12 mouse cellular contexts compared by ENCODE assay signal in the genomic region with DNA sequence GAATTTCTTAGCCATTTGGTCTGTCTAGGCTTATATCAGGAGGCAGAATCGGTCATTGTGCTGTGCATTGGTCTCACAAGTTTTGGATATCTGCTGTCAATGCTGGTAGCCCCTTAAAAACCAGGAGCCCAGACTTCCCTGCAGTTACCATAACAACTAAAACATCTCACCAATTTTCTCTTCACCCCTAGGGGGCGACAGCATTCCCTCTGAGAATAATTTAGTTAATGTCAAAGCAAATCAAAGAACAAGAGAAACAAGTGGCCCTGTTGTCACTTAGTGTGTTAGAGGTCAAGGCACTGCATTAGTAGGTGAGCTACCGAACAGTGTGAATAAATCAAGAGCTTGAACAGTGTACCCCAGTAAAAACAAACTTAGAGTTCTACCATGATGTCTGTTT. TPM values are rescaled to one million over a fixed set of nuclear protein-coding genes. Genes with fewer than 3 reads are reported as not detected.
DNase-seq lines count a peak whose midpoint lies in the region; ATAC-seq and TF ChIP-seq lines count a peak whose summit lies in the region.
"Had no signal": no experiment of that assay in that cellular context is flagged by ENCODE, and none has a peak within 500 bp of the region (broad histone marks: within the 10 kb centered on the region; RNA-seq: fewer than 3 reads in every experiment).

No protein-coding gene starts in this region.

- H3K4me3 ChIP-seq in hindbrain, embryonic 11.5 days (ENCODE audit: low read depth, low read length): no peak overlapping the region
- H3K4me3 ChIP-seq in hindbrain, embryonic 16.5 days (ENCODE audit: low read length): no peak overlapping the region
- H3K4me3 ChIP-seq in liver, postnatal 0 days (ENCODE audit: low read depth, low read length): no peak overlapping the region
- H3K4me3 ChIP-seq in liver, embryonic 11.5 days (ENCODE audit: low read depth, low read length): no peak overlapping the region
- H3K4me3 ChIP-seq: forebrain, embryonic 15.5 days; neural tube, embryonic 15.5 days had no signal

- TF ChIP-seq EP300 in liver, postnatal 0 days (IDR thresholded peaks at IDR 0.05; ENCODE audit: low read depth): no peak

- no peaks in the 10 kb centered on the region for H3K4me1 ChIP-seq in hindbrain, embryonic 11.5 days (replicated peaks; ENCODE audit: control insufficient read depth, insufficient read depth, low read length)
- H3K4me1 ChIP-seq in hindbrain, embryonic 16.5 days (ENCODE audit: control insufficient read depth, insufficient read depth, low read depth, low read length): peaks cover 5% of the 10 kb centered on the region
- no peaks in the 10 kb centered on the region for H3K4me1 ChIP-seq in liver, postnatal 0 days (ENCODE audit: insufficient read depth)
- no peaks in the 10 kb centered on the region for H3K4me1 ChIP-seq in liver, embryonic 11.5 days (replicated peaks; ENCODE audit: control insufficient read depth, insufficient read depth, low read length)

- no peak overlapping the region for H3K9ac ChIP-seq in hindbrain, embryonic 11.5 days (ENCODE audit: low read depth, low read length)
- H3K9ac ChIP-seq in hindbrain, embryonic 16.5 days (ENCODE audit: low read depth, low read length): no peak overlapping the region
- H3K9ac ChIP-seq in liver, postnatal 0 days (replicated peaks): no peak overlapping the region
- H3K9ac ChIP-seq in liver, embryonic 11.5 days (ENCODE audit: low read depth, low read length): no peak overlapping the region
- H3K9ac ChIP-seq: forebrain, embryonic 15.5 days; neural tube, embryonic 15.5 days had no signal

- H3K27ac ChIP-seq in hindbrain, embryonic 11.5 days (ENCODE audit: low read depth, low read length): no peak overlapping the region
- H3K27ac ChIP-seq in hindbrain, embryonic 16.5 days (ENCODE audit: low read depth, low read length): no peak overlapping the region
- no peak overlapping the region for H3K27ac ChIP-seq in liver, postnatal 0 days (ENCODE audit: low read depth)
- no peak overlapping the region for H3K27ac ChIP-seq in liver, embryonic 11.5 days (ENCODE audit: low read depth, low read length)
- H3K27ac ChIP-seq: neural tube, embryonic 15.5 days had no signal

- H3K9me3 ChIP-seq in hindbrain, embryonic 11.5 days (ENCODE audit: control insufficient read depth, low read length): no peaks in the 10 kb centered on the region
- H3K9me3 ChIP-seq in hindbrain, embryonic 16.5 days (ENCODE audit: control insufficient read depth, low read length): no peaks in the 10 kb centered on the region
- H3K9me3 ChIP-seq in liver, postnatal 0 days (ENCODE audit: low read length): no peaks in the 10 kb centered on the region
- no peaks in the 10 kb centered on the region for H3K9me3 ChIP-seq in liver, embryonic 11.5 days (ENCODE audit: control insufficient read depth, low read length)
- H3K9me3 ChIP-seq: forebrain, embryonic 15.5 days; neural tube, embryonic 15.5 days had no signal

- peak; percentile 41 for DNase-seq in adrenal gland, adult 2 months
- DNase-seq in adrenal gland, adult 8-10 months: no peak
- DNase-seq in hindbrain, embryonic 11.5 days (ENCODE audit: low spot score): peak; percentile 47
- DNase-seq in liver, postnatal 0 days: peak; percentile 44
- no peak for DNase-seq in liver, embryonic 11.5 days (ENCODE audit: low spot score)
- DNase-seq in heart, adult 8-10 months (ENCODE audit: low spot score): no peak

- no peaks in the 10 kb centered on the region for H3K36me3 ChIP-seq in hindbrain, embryonic 11.5 days (ENCODE audit: control insufficient read depth, insufficient read depth, low read length)
- H3K36me3 ChIP-seq in hindbrain, embryonic 16.5 days (ENCODE audit: control insufficient read depth, insufficient read depth, low read length): no peaks in the 10 kb centered on the region
- no peaks in the 10 kb centered on the region for H3K36me3 ChIP-seq in liver, postnatal 0 days (replicated peaks; ENCODE audit: insufficient read depth, low read length)
- H3K36me3 ChIP-seq in liver, embryonic 11.5 days (ENCODE audit: control insufficient read depth, insufficient read depth, low read length): no peaks in the 10 kb centered on the region
- H3K36me3 ChIP-seq: forebrain, embryonic 15.5 days; neural tube, embryonic 15.5 days had no signal

- H3K4me2 ChIP-seq in hindbrain, embryonic 11.5 days (replicated peaks; ENCODE audit: low read depth, low read length): no peak overlapping the region
- H3K4me2 ChIP-seq in hindbrain, embryonic 16.5 days (ENCODE audit: low read length): no peak overlapping the region
- H3K4me2 ChIP-seq in liver, postnatal 0 days (ENCODE audit: low read depth, low read length): no peak overlapping the region
- H3K4me2 ChIP-seq in liver, embryonic 11.5 days: no peak overlapping the region
- H3K4me2 ChIP-seq: forebrain, embryonic 15.5 days; heart, embryonic 11.5 days; neural tube, embryonic 15.5 days had no signal

- 55% methylated on average over 3 of the region's 3 CpGs for WGBS in hindbrain, embryonic 11.5 days
- WGBS in hindbrain, embryonic 16.5 days: 50% methylated on average over 3 of the region's 3 CpGs
- 39% methylated on average over 3 of the region's 3 CpGs for WGBS in liver, postnatal 0 days (ENCODE audit: insufficient replicate concordance)
- WGBS in liver, embryonic 11.5 days: 49% methylated on average over 3 of the region's 3 CpGs

- TF ChIP-seq CTCF in liver, postnatal 0 days (IDR thresholded peaks at IDR 0.05; ENCODE audit: low read depth): peak; percentile 64

- ATAC-seq in hindbrain, embryonic 11.5 days (ENCODE audit: low FRiP score): no peak
- no peak for ATAC-seq in hindbrain, embryonic 16.5 days
- no peak for ATAC-seq in liver, postnatal 0 days
- no peak for ATAC-seq in liver, embryonic 11.5 days (replicated peaks; ENCODE audit: low FRiP score)
- 0 out of 2 replicates have a peak, but pooled peaks have one; percentile 14 for ATAC-seq in granulocyte monocyte progenitor cell, adult 5-6 weeks (replicated peaks; ENCODE audit: poor library complexity, severe bottlenecking)
- ATAC-seq: forebrain, embryonic 15.5 days had no signal

- H3K27me3 ChIP-seq in hindbrain, embryonic 11.5 days (ENCODE audit: control insufficient read depth, insufficient read depth, low read length): no peaks in the 10 kb centered on the region
- no peaks in the 10 kb centered on the region for H3K27me3 ChIP-seq in hindbrain, embryonic 16.5 days (replicated peaks; ENCODE audit: control insufficient read depth, insufficient read depth, low read length)
- H3K27me3 ChIP-seq in liver, postnatal 0 days (ENCODE audit: insufficient read depth, low read length): no peaks in the 10 kb centered on the region
- H3K27me3 ChIP-seq in liver, embryonic 11.5 days (replicated peaks; ENCODE audit: control insufficient read depth, insufficient read depth, low read length): no peaks in the 10 kb centered on the region
- H3K27me3 ChIP-seq: forebrain, embryonic 15.5 days; neural tube, embryonic 15.5 days had no signal

RNA-seq across cellular contexts. Expression of gene C8b, which starts 40.4 kb away (rescaled TPM):
- total RNA-seq in adrenal gland, adult 2 months (2021): 1 to 10 TPM in 1 of 2 experiments, not detected in 1; 1.3 TPM
- polyA plus RNA-seq in adrenal gland, adult 2 months (2012; rRNA removed): 0.18 TPM in 1 of 2 replicates, not detected in the other
- total RNA-seq in adrenal gland, adult 8-10 months (2022): under 1 TPM in 1 of 4 experiments, not detected in 3; 0.24 TPM
- not detected in 2 replicates for polyA plus RNA-seq in hindbrain, embryonic 11.5 days (2014; fragmentation: Nextera tagmentation; extraction: Ambion mirVana)
- not detected in 2 replicates for polyA plus RNA-seq in hindbrain, embryonic 16.5 days (2015; fragmentation: Nextera tagmentation; extraction: Ambion mirVana)
- 79.2 and 81.8 TPM in 2 replicates for polyA plus RNA-seq in liver, postnatal 0 days (2015; fragmentation: Nextera tagmentation; extraction: Ambion mirVana)
- polyA plus RNA-seq in liver, embryonic 11.5 days (2014; fragmentation: Nextera tagmentation; extraction: Ambion mirVana): 2.3 and 2.4 TPM in 2 replicates
- total RNA-seq in granulocyte monocyte progenitor cell, adult 5-6 weeks (2014; fragmentation: Nextera tagmentation): not detected in 2 replicates
- 1.2 TPM in 1 of 2 replicates, not detected in the other for total RNA-seq in granulocyte monocyte progenitor cell, adult 5-6 weeks (2017)
- total RNA-seq in heart, adult 8-10 months (2022): not detected
- total RNA-seq: common myeloid progenitor, adult 5-6 weeks had no signal
- polyA plus RNA-seq: forebrain, embryonic 15.5 days had no signal

Comparison
In these comparisons a context has a peak if more than half of its experiments do, and no peak if none do; other contexts are left out.
1. DNase-seq: peak in adrenal gland, adult 2 months (single experiment), hindbrain, embryonic 11.5 days (single experiment) and liver, postnatal 0 days (single experiment); none in adrenal gland, adult 8-10 months (single experiment), liver, embryonic 11.5 days (single experiment) and heart, adult 8-10 months (single experiment).
2. RNA of gene C8b, which starts 40.4 kb away (polyA plus RNA-seq): 79.2 to 81.8 TPM in liver, postnatal 0 days; 2.3 to 2.4 TPM in liver, embryonic 11.5 days, 0.18 TPM in adrenal gland, adult 2 months, not detected in hindbrain, embryonic 11.5 days and not detected in hindbrain, embryonic 16.5 days; every median in the first group is over 10 times any median in the second.